Mouse (Mus musculus): ENCODE measurements around the gene Grin3b. TPM values are rescaled to one million over a fixed set of nuclear protein-coding genes. Genes with fewer than 3 reads are reported as not detected.

The Grin3b gene
- polyA plus RNA-seq, 1 experiment, result not detected

GRCm38 (mm10) chr10:79966886-79967400 lies 3.6 kb upstream of the Grin3b start:
- Histone ChIP-seq H3K27me3 (ENCODE audit: control insufficient read depth, insufficient read depth, low read length) (peaks cover 13% of the 10 kb centered on the region), H3K36me3 (ENCODE audit: control insufficient read depth, insufficient read depth, low read length) (peaks cover 33% of the 10 kb centered on the region), H3K4me3 (ENCODE audit: low read depth, low read length) (no peak overlapping the region), H3K4me1 (ENCODE audit: control insufficient read depth, insufficient read depth, insufficient read length, low read length) (peaks cover 3% of the 10 kb centered on the region; the same call in 1 of the 2 replicates), H3K27ac (ENCODE audit: insufficient read depth, low read depth, low read length) (peak overlapping the region; percentile 8; the same call in 1 of the 2 replicates)
- TF ChIP-seq POLR2A (IDR thresholded peaks at IDR 0.05; ENCODE audit: low read depth, low read length) (no peak), CTCF (IDR thresholded peaks at IDR 0.05; ENCODE audit: extremely low read depth, insufficient read length, insufficient replicate concordance, low read depth, low read length) (no peak)
- 58% methylated on average over 5 of the region's 5 CpGs for WGBS

- WGBS, result 54% methylated on average over 1 of the region's 1 CpGs
- H3K27ac ChIP-seq (ENCODE audit: insufficient read depth, low read depth, low read length), result no peak overlapping the region
These were observed 2.3 kb upstream of the Grin3b start for GRCm38 (mm10) chr10:79968181-79968580.

GRCm38 (mm10) chr10:79969124-79969568 lies 1.4 kb upstream of the Grin3b start:
- no peak for TF ChIP-seq CTCF (IDR thresholded peaks at IDR 0.05; ENCODE audit: extremely low read depth, insufficient read length, insufficient replicate concordance, low read depth, low read length)
- TF ChIP-seq POLR2A (IDR thresholded peaks at IDR 0.05; ENCODE audit: low read depth, low read length), result no peak
- no peak overlapping the region for H3K27ac ChIP-seq (ENCODE audit: insufficient read depth, low read depth, low read length)
- 36% methylated on average over 3 of the region's 3 CpGs for WGBS
- H3K27me3 ChIP-seq (ENCODE audit: control insufficient read depth, insufficient read depth, low read length), result peaks cover 15% of the 10 kb centered on the region
- H3K36me3 ChIP-seq (ENCODE audit: control insufficient read depth, insufficient read depth, low read length), result peaks cover 27% of the 10 kb centered on the region
- peaks cover 3% of the 10 kb centered on the region; the same call in 1 of the 2 replicates for H3K4me1 ChIP-seq (ENCODE audit: control insufficient read depth, insufficient read depth, insufficient read length, low read length)
- H3K4me3 ChIP-seq (ENCODE audit: low read depth, low read length), result no peak overlapping the region

More at GRCm38 (mm10) chr10:79968181-79968580, 2.3 kb upstream of the Grin3b start:
- Histone ChIP-seq H3K27me3 (ENCODE audit: control insufficient read depth, insufficient read depth, low read length) (peaks cover 15% of the 10 kb centered on the region), H3K36me3 (ENCODE audit: control insufficient read depth, insufficient read depth, low read length) (peaks cover 31% of the 10 kb centered on the region), H3K4me3 (ENCODE audit: low read depth, low read length) (no peak overlapping the region), H3K4me1 (ENCODE audit: control insufficient read depth, insufficient read depth, insufficient read length, low read length) (peaks cover 3% of the 10 kb centered on the region; the same call in 1 of the 2 replicates)
- TF ChIP-seq POLR2A (IDR thresholded peaks at IDR 0.05; ENCODE audit: low read depth, low read length) (no peak), CTCF (IDR thresholded peaks at IDR 0.05; ENCODE audit: extremely low read depth, insufficient read length, insufficient replicate concordance, low read depth, low read length) (no peak)

GRCm38 (mm10) chr10:79971183-79971497 lies 625 bp downstream of the Grin3b start:
- Histone ChIP-seq H3K4me1 (ENCODE audit: control insufficient read depth, insufficient read depth, insufficient read length, low read length) (peaks cover 3% of the 10 kb centered on the region; the same call in 1 of the 2 replicates), H3K4me3 (ENCODE audit: low read depth, low read length) (no peak overlapping the region), H3K27ac (ENCODE audit: insufficient read depth, low read depth, low read length) (no peak overlapping the region), H3K27me3 (ENCODE audit: control insufficient read depth, insufficient read depth, low read length) (peaks cover 15% of the 10 kb centered on the region), H3K36me3 (ENCODE audit: control insufficient read depth, insufficient read depth, low read length) (peaks cover 18% of the 10 kb centered on the region)
- no peak for TF ChIP-seq CTCF (IDR thresholded peaks at IDR 0.05; ENCODE audit: extremely low read depth, insufficient read length, insufficient replicate concordance, low read depth, low read length)
- TF ChIP-seq POLR2A (IDR thresholded peaks at IDR 0.05; ENCODE audit: low read depth, low read length), result no peak
- 8% methylated on average over 21 of the region's 21 CpGs for WGBS

GRCm38 (mm10) chr10:79972831-79973230 lies 2.3 kb downstream of the Grin3b start:
- Histone ChIP-seq H3K27ac (ENCODE audit: insufficient read depth, low read depth, low read length) (no peak overlapping the region), H3K4me3 (ENCODE audit: low read depth, low read length) (no peak overlapping the region), H3K36me3 (ENCODE audit: control insufficient read depth, insufficient read depth, low read length) (peaks cover 25% of the 10 kb centered on the region), H3K27me3 (ENCODE audit: control insufficient read depth, insufficient read depth, low read length) (peaks cover 15% of the 10 kb centered on the region), H3K4me1 (ENCODE audit: control insufficient read depth, insufficient read depth, insufficient read length, low read length) (no peaks in the 10 kb centered on the region)
- 49% methylated on average over 14 of the region's 14 CpGs for WGBS
- TF ChIP-seq POLR2A (IDR thresholded peaks at IDR 0.05; ENCODE audit: low read depth, low read length) (no peak), CTCF (IDR thresholded peaks at IDR 0.05; ENCODE audit: extremely low read depth, insufficient read length, insufficient replicate concordance, low read depth, low read length) (no peak)

GRCm38 (mm10) chr10:79974087-79974486 lies 3.6 kb downstream of the Grin3b start:
- H3K4me1 ChIP-seq (ENCODE audit: control insufficient read depth, insufficient read depth, insufficient read length, low read length), result no peaks in the 10 kb centered on the region
- TF ChIP-seq POLR2A (IDR thresholded peaks at IDR 0.05; ENCODE audit: low read depth, low read length), result no peak
- no peak for TF ChIP-seq CTCF (IDR thresholded peaks at IDR 0.05; ENCODE audit: extremely low read depth, insufficient read length, insufficient replicate concordance, low read depth, low read length)
- H3K27me3 ChIP-seq (ENCODE audit: control insufficient read depth, insufficient read depth, low read length), result peaks cover 15% of the 10 kb centered on the region
- 90% methylated on average over 21 of the region's 21 CpGs for WGBS
- no peak overlapping the region for H3K4me3 ChIP-seq (ENCODE audit: low read depth, low read length)
- H3K27ac ChIP-seq (ENCODE audit: insufficient read depth, low read depth, low read length), result no peak overlapping the region
- peaks cover 33% of the 10 kb centered on the region for H3K36me3 ChIP-seq (ENCODE audit: control insufficient read depth, insufficient read depth, low read length)

- H3K27ac ChIP-seq (ENCODE audit: insufficient read depth, low read depth, low read length), result no peak overlapping the region
- H3K4me3 ChIP-seq (ENCODE audit: low read depth, low read length), result no peak overlapping the region
- TF ChIP-seq CTCF (IDR thresholded peaks at IDR 0.05; ENCODE audit: extremely low read depth, insufficient read length, insufficient replicate concordance, low read depth, low read length) (no peak), POLR2A (IDR thresholded peaks at IDR 0.05; ENCODE audit: low read depth, low read length) (no peak)
- H3K4me1 ChIP-seq (ENCODE audit: control insufficient read depth, insufficient read depth, insufficient read length, low read length), result no peaks in the 10 kb centered on the region
- WGBS, result 88% methylated on average over 8 of the region's 8 CpGs
- peaks cover 33% of the 10 kb centered on the region for H3K36me3 ChIP-seq (ENCODE audit: control insufficient read depth, insufficient read depth, low read length)
- H3K27me3 ChIP-seq (ENCODE audit: control insufficient read depth, insufficient read depth, low read length), result peaks cover 15% of the 10 kb centered on the region
These were observed 4.2 kb downstream of the Grin3b start for GRCm38 (mm10) chr10:79974668-79975067.

Measured in small intestine, adult 2 months (tissue).